In genomic region chr8:84844397-84845070, GRCm38 (mm10) we compare ENCODE assay signal across 8 mouse cellular contexts. TPM values are rescaled to one million over a fixed set of nuclear protein-coding genes. Genes with fewer than 3 reads are reported as not detected.
DNase-seq lines count a peak whose midpoint lies in the region; ATAC-seq and TF ChIP-seq lines count a peak whose summit lies in the region.

No protein-coding gene starts in this region.

- H3K9ac ChIP-seq in forebrain, embryonic 14.5 days (ENCODE audit: low read length) = peak overlapping the region; percentile 98
- peak overlapping the region; percentile 88 for H3K9ac ChIP-seq in liver, embryonic 12.5 days

- no peaks in the 10 kb centered on the region for H3K27me3 ChIP-seq in C2C12 (ENCODE audit: control insufficient read depth, insufficient read depth, insufficient read length)
- no peaks in the 10 kb centered on the region for H3K27me3 ChIP-seq in forebrain, embryonic 14.5 days (replicated peaks; ENCODE audit: control insufficient read depth, insufficient read depth, low read length)
- H3K27me3 ChIP-seq in liver, embryonic 12.5 days (replicated peaks) = no peaks in the 10 kb centered on the region

- H3K36me3 ChIP-seq in C2C12 (ENCODE audit: control insufficient read depth, insufficient read depth) = peaks cover 49% of the 10 kb centered on the region
- H3K36me3 ChIP-seq in forebrain, embryonic 14.5 days (ENCODE audit: control insufficient read depth, insufficient read depth, low read length) = peaks cover 49% of the 10 kb centered on the region
- H3K36me3 ChIP-seq in liver, embryonic 12.5 days = peaks cover 52% of the 10 kb centered on the region

- H3K9me3 ChIP-seq in forebrain, embryonic 14.5 days (replicated peaks; ENCODE audit: control insufficient read depth, low read length) = no peaks in the 10 kb centered on the region
- H3K9me3 ChIP-seq in liver, embryonic 12.5 days (replicated peaks) = no peaks in the 10 kb centered on the region

- peaks cover 20% of the 10 kb centered on the region for H3K4me1 ChIP-seq in forebrain, embryonic 14.5 days (ENCODE audit: control insufficient read depth, insufficient read depth, low read length)
- peaks cover 69% of the 10 kb centered on the region for H3K4me1 ChIP-seq in liver, embryonic 12.5 days

- TF ChIP-seq CTCF in C2C12 (IDR thresholded peaks at IDR 0.05; ENCODE audit: control insufficient read depth, insufficient read depth, insufficient read length) = no peak

- peak; percentile 35 for DNase-seq in cerebellum, adult 11-12 months
- no peak for DNase-seq in cerebellum, adult 18-20 months
- DNase-seq in forebrain, embryonic 14.5 days (ENCODE audit: low spot score) = no peak
- DNase-seq in spleen, postnatal 4 days (ENCODE audit: low spot score in 2 of 2) = no peak
- no peak for DNase-seq in adrenal gland, postnatal 14 days
- DNase-seq in lung, postnatal 25 days (ENCODE audit: low spot score) = no peak

- peak overlapping the region; percentile 14 for H3ac ChIP-seq in C2C12 (ENCODE audit: control insufficient read depth, insufficient read length, low read depth)

- ATAC-seq in forebrain, embryonic 14.5 days = no peak
- no peak for ATAC-seq in liver, embryonic 12.5 days

- peaks cover 50% of the 10 kb centered on the region for H3K79me2 ChIP-seq in C2C12 (ENCODE audit: control insufficient read depth, insufficient read depth)

- H3K27ac ChIP-seq in forebrain, embryonic 14.5 days (ENCODE audit: low read depth, low read length) = no peak overlapping the region
- H3K27ac ChIP-seq in liver, embryonic 12.5 days = peak overlapping the region; percentile 55

- 95% methylated on average over 9 of the region's 9 CpGs for WGBS in forebrain, embryonic 14.5 days
- WGBS in liver, embryonic 12.5 days (ENCODE audit: insufficient replicate concordance) = 82% methylated on average over 9 of the region's 9 CpGs

- H3K4me2 ChIP-seq in forebrain, embryonic 14.5 days (ENCODE audit: low read length) = peak overlapping the region; percentile 80
- peak overlapping the region; percentile 88 for H3K4me2 ChIP-seq in liver, embryonic 12.5 days

- H3K79me3 ChIP-seq in C2C12 (ENCODE audit: low read depth) = peaks cover 33% of the 10 kb centered on the region

- peak overlapping the region; percentile 97 for H3K4me3 ChIP-seq in C2C12 (ENCODE audit: insufficient read depth, poor library complexity, severe bottlenecking)
- H3K4me3 ChIP-seq in forebrain, embryonic 14.5 days (ENCODE audit: low read depth, low read length) = peak overlapping the region; percentile 96
- H3K4me3 ChIP-seq in liver, embryonic 12.5 days = peak overlapping the region; percentile 97

TF ChIP-seq in C2C12, 6 proteins besides CTCF, POLR2A, EP300 and RAD21:
- no peak for TF ChIP-seq MYOD1 (IDR thresholded peaks at IDR 0.05; ENCODE audit: control insufficient read depth, insufficient read length, low read depth)
- no peak for TF ChIP-seq USF1 (IDR thresholded peaks at IDR 0.05; ENCODE audit: low read depth)
- no peak for TF ChIP-seq MAX (IDR thresholded peaks at IDR 0.05)
- no peak for TF ChIP-seq CEBPB (IDR thresholded peaks at IDR 0.05; ENCODE audit: low read depth)
- no peak for TF ChIP-seq FOSL1 (IDR thresholded peaks at IDR 0.05; ENCODE audit: insufficient read depth, low read length, poor library complexity, severe bottlenecking)
- TF ChIP-seq MYOG (IDR thresholded peaks at IDR 0.05; ENCODE audit: control insufficient read depth, extremely low read depth, insufficient read length) = no peak

RNA-seq across cellular contexts. Expression of gene Calr, which starts 2.2 kb away (rescaled TPM):
- 687 TPM for polyA plus RNA-seq in C2C12 (2012; fragmentation: generic; extraction: Trizol)
- polyA plus RNA-seq in forebrain, embryonic 14.5 days (2014; fragmentation: Nextera tagmentation; extraction: Ambion mirVana) = 514 and 606 TPM in 2 replicates
- polyA plus RNA-seq in liver, embryonic 12.5 days (2016; fragmentation: Nextera tagmentation; extraction: Ambion mirVana) = 590 and 610 TPM in 2 replicates
- 521 and 554 TPM in 2 replicates for total RNA-seq in adrenal gland, postnatal 14 days (2021)

RNA-seq across cellular contexts. Expression of gene Rad23a, which starts 4.1 kb away (rescaled TPM):
- polyA plus RNA-seq in C2C12 (2012; fragmentation: generic; extraction: Trizol) = 68.3 TPM
- 87.3 and 88.1 TPM in 2 replicates for polyA plus RNA-seq in forebrain, embryonic 14.5 days (2014; fragmentation: Nextera tagmentation; extraction: Ambion mirVana)
- polyA plus RNA-seq in liver, embryonic 12.5 days (2016; fragmentation: Nextera tagmentation; extraction: Ambion mirVana) = 274 and 281 TPM in 2 replicates
- 108 TPM in 2 replicates for total RNA-seq in adrenal gland, postnatal 14 days (2021)

RNA-seq across cellular contexts. Expression of gene Farsa, which starts 12.3 kb away (rescaled TPM):
- 104 TPM for polyA plus RNA-seq in C2C12 (2012; fragmentation: generic; extraction: Trizol)
- polyA plus RNA-seq in forebrain, embryonic 14.5 days (2014; fragmentation: Nextera tagmentation; extraction: Ambion mirVana) = 92.3 and 102 TPM in 2 replicates
- 96.3 and 98.6 TPM in 2 replicates for polyA plus RNA-seq in liver, embryonic 12.5 days (2016; fragmentation: Nextera tagmentation; extraction: Ambion mirVana)
- 55.2 and 63.4 TPM in 2 replicates for total RNA-seq in adrenal gland, postnatal 14 days (2021)

RNA-seq across cellular contexts. Expression of gene Gadd45gip1, which starts 13.2 kb away (rescaled TPM):
- polyA plus RNA-seq in C2C12 (2012; fragmentation: generic; extraction: Trizol) = 32.5 TPM
- polyA plus RNA-seq in forebrain, embryonic 14.5 days (2014; fragmentation: Nextera tagmentation; extraction: Ambion mirVana) = 35.2 and 41.3 TPM in 2 replicates
- 69.9 and 71.0 TPM in 2 replicates for polyA plus RNA-seq in liver, embryonic 12.5 days (2016; fragmentation: Nextera tagmentation; extraction: Ambion mirVana)
- total RNA-seq in adrenal gland, postnatal 14 days (2021) = 44.4 and 45.7 TPM in 2 replicates

RNA-seq across cellular contexts. Expression of gene Dand5, which starts 21.9 kb away (rescaled TPM):
- 2.4 TPM for polyA plus RNA-seq in C2C12 (2012; fragmentation: generic; extraction: Trizol)
- 8.6 and 9.4 TPM in 2 replicates for polyA plus RNA-seq in forebrain, embryonic 14.5 days (2014; fragmentation: Nextera tagmentation; extraction: Ambion mirVana)
- 3.4 and 4.3 TPM in 2 replicates for polyA plus RNA-seq in liver, embryonic 12.5 days (2016; fragmentation: Nextera tagmentation; extraction: Ambion mirVana)
- 7.1 and 7.4 TPM in 2 replicates for total RNA-seq in adrenal gland, postnatal 14 days (2021)
